Mouse (Mus musculus) neural tube, embryonic 14.5 days (tissue): ENCODE measurements around the gene Slc24a5. TPM values are rescaled to one million over a fixed set of nuclear protein-coding genes. Genes with fewer than 3 reads are reported as not detected.

Source experiments
- ATAC-seq: fragments of 200-750 bp; cut with Nextera tagmentation; 2 replicates; pipeline ENCODE4 v1.8.0; 2017; ENCODE audit warnings: low read depth, mild to moderate bottlenecking, moderate TSS enrichment, moderate library complexity
- H3K27ac ChIP-seq: fragments of 300-500 bp; sonication (generic); 2 replicates; pipeline ENCODE4 v1.5.1; 2014; ENCODE audit warnings: low read depth, mild to moderate bottlenecking, control low read depth, low read length, moderate library complexity, mixed read lengths
- H3K27me3 ChIP-seq: fragments of 300-500 bp; sonication (generic); 2 replicates; pipeline ENCODE4 v1.6.1; 2014; ENCODE audit warnings: low read length; ENCODE audit not compliant: control insufficient read depth, insufficient read depth
- H3K36me3 ChIP-seq: fragments of 300-500 bp; sonication (generic); 2 replicates; pipeline ENCODE4 v1.6.1; 2014; ENCODE audit warnings: low read length, mixed read lengths; ENCODE audit not compliant: control insufficient read depth, insufficient read depth
- H3K4me1 ChIP-seq: fragments of 300-500 bp; sonication (generic); 2 replicates; pipeline ENCODE4 v1.6.1; 2014; ENCODE audit warnings: low read length; ENCODE audit not compliant: control insufficient read depth, insufficient read depth
- H3K4me2 ChIP-seq: fragments of 300-500 bp; sonication (generic); 2 replicates; pipeline ENCODE4 v1.6.1; 2014; ENCODE audit warnings: mild to moderate bottlenecking, low read depth, low read length, control low read depth
- H3K4me3 ChIP-seq: fragments of 300-500 bp; sonication (generic); 2 replicates; pipeline ENCODE4 v1.5.1; 2014; ENCODE audit warnings: low read depth, low read length, control low read depth, mixed read lengths
- H3K9ac ChIP-seq: fragments of 300-500 bp; sonication (generic); replicated peaks from 2 replicates; pipeline ENCODE4 v1.6.1; 2014; ENCODE audit warnings: low read depth, mild to moderate bottlenecking, control low read depth, low read length, mixed read lengths
- H3K9me3 ChIP-seq: fragments of 300-500 bp; sonication (generic); 2 replicates; pipeline ENCODE4 v1.6.1; 2016; ENCODE audit warnings: low read length; ENCODE audit not compliant: control insufficient read depth
- WGBS: fragments of 180-500 bp; shearing (Covaris S2); extraction: QIAGEN DNeasy Blood & Tissue Kit; methylation state at CpG from one replicate; pipeline ENCODE4 v1.1.7; 2014; 5-methylcytosine and 5-hydroxymethylcytosine counted together
- polyA plus RNA-seq: library from polyadenylated mRNA; unstranded; fragments of >200 nt; fragmentation: Nextera tagmentation; extraction: Ambion mirVana; gene quantifications from 2 replicates; pipeline ENCODE4 v1.2.1, GENCODE M21; 2014

Gene Slc24a5
- polyA plus RNA-seq, 1 experiment from 2014 or later: 8.0 TPM

DNA sequence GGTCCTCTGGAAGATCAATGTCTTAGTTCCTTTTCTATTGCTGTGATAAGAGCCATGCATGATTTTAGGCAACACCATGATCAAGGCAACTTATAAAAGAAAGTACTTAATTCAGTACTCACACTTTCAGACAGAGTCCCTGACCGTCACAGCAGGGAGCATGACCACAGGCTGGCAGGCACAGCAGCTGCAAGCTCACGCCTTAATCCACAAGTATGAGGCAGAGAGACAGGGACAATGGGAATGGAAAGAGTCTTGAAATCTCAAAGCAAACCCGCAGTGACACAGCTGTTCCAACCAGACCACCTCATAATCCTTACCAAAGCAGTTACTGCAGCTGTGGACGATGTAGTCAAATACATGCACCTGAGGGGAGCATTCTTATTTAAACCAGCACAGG lies 66.2 kb downstream of the Slc24a5 start:
- Histone ChIP-seq H3K27me3 (no peaks in the 10 kb centered on the region), H3K27ac (no peak overlapping the region), H3K4me1 (0 out of 2 replicates have a peak, but pooled peaks cover 3% of the 10 kb centered on the region), H3K4me3 (no peak overlapping the region), H3K9me3 (no peaks in the 10 kb centered on the region), H3K36me3 (no peaks in the 10 kb centered on the region), H3K9ac (no peak overlapping the region), H3K4me2 (no peak overlapping the region)
- 38% methylated on average over 4 of the region's 4 CpGs for WGBS
- no peak for ATAC-seq

DNA sequence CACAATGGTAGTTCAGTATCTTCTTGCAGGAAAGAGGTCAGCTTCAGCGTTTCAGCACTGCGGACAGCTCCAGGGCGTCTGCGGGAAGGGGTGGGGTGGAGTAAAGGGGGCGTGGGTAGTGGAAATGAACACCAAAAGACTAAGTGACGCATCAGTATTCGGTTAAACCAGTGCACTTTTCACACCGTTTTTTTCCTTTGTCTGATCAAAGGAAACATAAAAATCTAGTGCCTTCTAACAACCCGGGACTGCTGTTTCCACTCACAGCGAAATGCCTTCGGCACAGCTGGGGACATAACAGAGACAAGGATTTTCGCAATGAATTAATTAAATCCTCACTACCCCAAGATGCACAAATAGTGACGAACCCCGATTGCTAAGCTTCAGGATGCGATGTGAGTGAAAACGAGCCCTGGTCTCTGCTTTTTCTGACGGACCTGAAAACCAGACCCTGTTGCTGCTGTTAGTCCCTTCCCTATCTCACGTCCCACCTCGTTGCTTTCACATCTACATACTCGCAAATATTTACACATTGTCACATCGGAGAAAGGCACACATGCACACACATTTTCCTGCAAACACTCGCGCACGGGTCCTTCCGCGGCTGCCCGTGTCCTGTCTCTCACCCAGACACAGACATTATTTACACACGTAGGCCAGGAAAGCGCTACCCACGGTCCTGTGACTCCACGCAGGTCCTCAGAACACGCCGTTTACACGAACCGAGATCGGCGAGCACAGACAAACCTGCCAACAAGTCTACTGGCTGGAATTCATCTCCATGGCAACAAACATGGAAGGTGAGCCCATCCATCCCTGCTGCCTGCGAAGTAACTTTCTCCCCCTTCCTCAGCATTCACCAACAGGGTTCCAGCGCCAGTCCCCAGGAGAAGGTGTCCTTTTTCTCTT lies 68.2 kb downstream of the Slc24a5 start, which contains the start of gene Ctxn2:
Gene Ctxn2 (plus strand): TSS at position 790 of the 909 bp plus-strand sequence.
- ATAC-seq: peak; percentile 87
- 1% methylated on average over 39 of the region's 39 CpGs for WGBS
- H3K27ac ChIP-seq: peak within 1 kb of the TSS; percentile 82

DNA sequence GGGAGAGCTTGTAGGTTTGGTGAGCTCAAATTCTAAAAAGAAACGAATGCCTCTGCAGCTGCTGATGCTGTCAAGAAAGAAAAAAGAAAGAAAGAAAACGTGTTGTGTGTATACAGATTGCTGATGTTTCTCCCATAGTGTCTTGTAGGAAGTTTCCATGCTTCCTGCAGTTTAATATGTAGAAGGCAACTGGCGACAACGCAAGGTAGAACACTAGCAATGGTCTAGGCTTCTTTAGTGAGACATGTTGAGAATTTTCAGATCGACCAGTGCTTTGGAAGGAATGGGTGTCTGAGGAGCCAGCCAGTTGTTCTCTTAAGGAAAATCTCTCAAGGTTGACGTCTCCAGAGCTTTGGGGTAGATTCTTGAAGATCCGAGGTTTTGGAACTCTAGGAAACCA lies 68.9 kb downstream of the Slc24a5 start:
- Histone ChIP-seq H3K4me3 (peak overlapping the region; percentile 43), H3K9me3 (no peaks in the 10 kb centered on the region), H3K4me1 (0 out of 2 replicates have a peak, but pooled peaks cover 3% of the 10 kb centered on the region), H3K9ac (peak overlapping the region; percentile 54), H3K4me2 (peak overlapping the region; percentile 75), H3K27ac (peak overlapping the region; percentile 82), H3K36me3 (no peaks in the 10 kb centered on the region), H3K27me3 (no peaks in the 10 kb centered on the region)
- WGBS: 29% methylated on average over 7 of the region's 7 CpGs
- no peak for ATAC-seq

More for the DNA sequence above, 68.2 kb downstream of the Slc24a5 start, which contains the start of gene Ctxn2:
- H3K9me3 ChIP-seq: no peaks in the 10 kb centered on the region
- peak within 1 kb of the TSS; percentile 43 for H3K4me3 ChIP-seq
- H3K9ac ChIP-seq: peak within 1 kb of the TSS; percentile 54
- 0 out of 2 replicates have a peak, but pooled peaks cover 3% of the 10 kb centered on the region for H3K4me1 ChIP-seq
- H3K36me3 ChIP-seq: no peaks in the 10 kb centered on the region
- peak within 1 kb of the TSS; percentile 75 for H3K4me2 ChIP-seq
- H3K27me3 ChIP-seq: no peaks in the 10 kb centered on the region

Other genes with a start within 250 kb of the Slc24a5 start
- 257 and 276 TPM in 2 replicates for gene Myef2, start 55.5 kb downstream of the Slc24a5 start, polyA plus RNA-seq
- 11.8 and 23.6 TPM in 2 replicates for gene Ctxn2, start 68.6 kb downstream of the Slc24a5 start, polyA plus RNA-seq
- gene Slc12a1, start 84.4 kb downstream of the Slc24a5 start, polyA plus RNA-seq: 0.21 TPM in 1 of 2 replicates, not detected in the other
- gene Dut, start 179.1 kb downstream of the Slc24a5 start, polyA plus RNA-seq: 69.1 and 74.1 TPM in 2 replicates